Mouse (Mus musculus) C2C12 (cell line): ENCODE results near the gene Gm21988.

Experiments used
- CTCF ChIP-seq: IDR thresholded peaks from one replicate; pipeline ENCODE4 v1.5.1; 2011; ENCODE audit not compliant: control insufficient read depth, insufficient read depth, insufficient read length
- MAX ChIP-seq: IDR thresholded peaks from one replicate; pipeline ENCODE4 v1.6.1; 2011; ENCODE audit warnings: mild to moderate bottlenecking, control low read depth
- MYOG ChIP-seq: IDR thresholded peaks from one replicate; pipeline ENCODE4 v1.6.1; 2011; ENCODE audit not compliant: control insufficient read depth, insufficient read length; ENCODE audit errors: extremely low read depth

DNA sequence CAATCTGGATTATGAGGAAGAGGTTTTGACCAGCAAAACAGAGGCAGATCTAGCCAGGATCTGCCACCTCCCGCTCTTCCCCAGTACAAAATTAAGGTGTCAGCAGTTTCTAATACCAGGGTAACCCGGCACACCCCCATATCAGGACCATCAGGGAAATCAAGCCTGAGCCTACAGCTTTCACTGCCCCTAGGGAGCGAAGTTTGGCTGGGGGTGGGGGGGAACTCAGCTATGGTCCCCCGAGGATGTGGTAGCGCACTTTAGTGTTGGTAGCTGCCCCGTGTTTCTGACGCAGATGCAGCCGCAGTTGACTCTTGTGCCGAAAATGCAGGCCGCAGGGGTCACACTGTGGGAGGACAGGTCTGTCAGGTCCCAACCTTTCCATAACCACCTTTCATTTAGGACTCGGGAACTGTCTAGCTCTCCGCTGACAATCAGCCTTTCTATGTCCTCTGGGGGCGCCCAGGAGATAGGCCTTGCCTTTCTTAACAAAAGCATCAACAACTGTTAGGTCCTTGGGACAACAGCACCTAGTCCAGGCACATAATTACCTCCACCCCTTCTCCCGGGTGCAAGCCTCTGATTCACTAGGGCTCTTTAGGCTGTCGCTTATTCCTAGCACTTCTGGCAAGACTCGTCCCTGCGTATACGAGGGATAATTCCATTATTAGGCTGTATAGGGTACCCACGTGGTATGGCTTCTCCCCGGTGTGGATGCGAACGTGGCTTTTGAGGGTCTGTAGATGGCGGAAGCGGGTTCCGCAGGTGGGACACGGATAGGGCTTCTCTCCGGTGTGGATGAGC, 13.6 kb downstream of the Gm21988 start:
- TF ChIP-seq CTCF (no peak), MAX (no peak), MYOG (no peak)
